Mouse (Mus musculus): ENCODE measurements at regions not wholly inside any gene's neighbourhood (a gene's known extent, or its start where the extent isn't known, plus 50 kb on each side); places are given as distances from the start of the nearest gene placed in this dataset.

- TF ChIP-seq CTCF (IDR thresholded peaks at IDR 0.05; ENCODE audit: extremely low read depth, insufficient read length, insufficient replicate concordance, low read depth, low read length) (no peak), POLR2A (IDR thresholded peaks at IDR 0.05; ENCODE audit: low read depth, low read length) (no peak)
Observed at GRCm38 (mm10) chr7:111154217-111154616, 71.4 kb upstream of the Eif4g2 start.
